In genomic region chr6:129233366-129233954, GRCm38 (mm10) we compare ENCODE assay signal across 14 mouse cellular contexts. TPM values are rescaled to one million over a fixed set of nuclear protein-coding genes. Genes with fewer than 3 reads are reported as not detected.
A peak's percentile ranks its signal among the peaks of the same experiment; 100 is the strongest.
DNase-seq lines count a peak whose midpoint lies in the region; ATAC-seq and TF ChIP-seq lines count a peak whose summit lies in the region.
"Had no signal": no experiment of that assay in that cellular context is flagged by ENCODE, and none has a peak within 500 bp of the region (broad histone marks: within the 10 kb centered on the region; RNA-seq: fewer than 3 reads in every experiment).

No protein-coding gene starts in this region.

- H3K4me2 ChIP-seq in liver, embryonic 13.5 days = no peak overlapping the region
- H3K4me2 ChIP-seq in midbrain, embryonic 11.5 days = no peak overlapping the region
- no peak overlapping the region for H3K4me2 ChIP-seq in midbrain, embryonic 15.5 days
- H3K4me2 ChIP-seq: hindbrain, embryonic 15.5 days had no signal

- H3K27ac ChIP-seq in layer of hippocampus, adult 2 months = peak overlapping the region; percentile 64; the same call in 1 of the 2 replicates
- peak overlapping the region; percentile 85 for H3K27ac ChIP-seq in liver, embryonic 13.5 days
- no peak overlapping the region for H3K27ac ChIP-seq in midbrain, embryonic 11.5 days (ENCODE audit: low read depth, low read length)
- no peak overlapping the region for H3K27ac ChIP-seq in midbrain, embryonic 15.5 days
- H3K27ac ChIP-seq: hindbrain, embryonic 15.5 days had no signal

- H3K27me3 ChIP-seq in liver, embryonic 13.5 days = no peaks in the 10 kb centered on the region
- no peaks in the 10 kb centered on the region for H3K27me3 ChIP-seq in midbrain, embryonic 11.5 days (ENCODE audit: control insufficient read depth, insufficient read depth, low read length)
- H3K27me3 ChIP-seq in midbrain, embryonic 15.5 days (replicated peaks) = no peaks in the 10 kb centered on the region
- H3K27me3 ChIP-seq: hindbrain, embryonic 15.5 days; Patski had no signal

- 60% methylated on average over 6 of the region's 6 CpGs for WGBS in liver, embryonic 13.5 days (ENCODE audit: insufficient replicate concordance)
- WGBS in midbrain, embryonic 11.5 days = 87% methylated on average over 6 of the region's 6 CpGs
- 87% methylated on average over 6 of the region's 6 CpGs for WGBS in midbrain, embryonic 15.5 days

- no peak overlapping the region for H3K9ac ChIP-seq in liver, embryonic 13.5 days
- no peak overlapping the region for H3K9ac ChIP-seq in midbrain, embryonic 11.5 days (ENCODE audit: low read length)
- H3K9ac ChIP-seq in midbrain, embryonic 15.5 days = no peak overlapping the region
- H3K9ac ChIP-seq: hindbrain, embryonic 15.5 days had no signal

- peaks cover 88% of the 10 kb centered on the region for H3K4me1 ChIP-seq in liver, embryonic 13.5 days (replicated peaks)
- peaks cover 2% of the 10 kb centered on the region; the same call in 1 of the 2 replicates for H3K4me1 ChIP-seq in midbrain, embryonic 11.5 days (ENCODE audit: control insufficient read depth, insufficient read depth, low read length)
- H3K4me1 ChIP-seq in midbrain, embryonic 15.5 days = peaks cover 4% of the 10 kb centered on the region

- no peak for DNase-seq in layer of hippocampus, adult 2 months (ENCODE audit: low spot score in 2 of 2)
- DNase-seq in layer of hippocampus, adult 8-10 months (ENCODE audit: low spot score in 2 of 2) = no peak
- DNase-seq in 416B (ENCODE audit: low read depth) = peak; percentile 48
- DNase-seq in CD4-positive helper T cell, adult 2 months (ENCODE audit: low read depth, low spot score) = peak; percentile 48
- no peak for DNase-seq in liver, embryonic 13.5 days
- no peak for DNase-seq in embryo, embryonic 10.5 days (ENCODE audit: low spot score)
- DNase-seq in midbrain, embryonic 11.5 days (ENCODE audit: low spot score, missing footprints) = no peak
- DNase-seq: cerebellum, postnatal 14 days; right cerebral cortex, postnatal 25 days had no signal

- no peaks in the 10 kb centered on the region for H3K36me3 ChIP-seq in liver, embryonic 13.5 days
- H3K36me3 ChIP-seq in midbrain, embryonic 11.5 days (ENCODE audit: control insufficient read depth, insufficient read depth, low read length) = no peaks in the 10 kb centered on the region
- H3K36me3 ChIP-seq in midbrain, embryonic 15.5 days (replicated peaks) = no peaks in the 10 kb centered on the region
- H3K36me3 ChIP-seq: hindbrain, embryonic 15.5 days had no signal

- no peak for ATAC-seq in liver, embryonic 13.5 days (ENCODE audit: low read depth)
- no peak for ATAC-seq in midbrain, embryonic 11.5 days (ENCODE audit: low FRiP score)
- no peak for ATAC-seq in midbrain, embryonic 15.5 days (replicated peaks)
- ATAC-seq: Patski had no signal

- H3K9me3 ChIP-seq in liver, embryonic 13.5 days (replicated peaks) = no peaks in the 10 kb centered on the region
- H3K9me3 ChIP-seq in midbrain, embryonic 11.5 days (ENCODE audit: control insufficient read depth, low read length) = no peaks in the 10 kb centered on the region
- H3K9me3 ChIP-seq in midbrain, embryonic 15.5 days = no peaks in the 10 kb centered on the region
- H3K9me3 ChIP-seq: hindbrain, embryonic 15.5 days had no signal

- TF ChIP-seq CTCF in layer of hippocampus, adult 2 months (conservative IDR thresholded peaks at IDR 0.05) = no peak

- H3K4me3 ChIP-seq in layer of hippocampus, adult 2 months = no peak overlapping the region
- H3K4me3 ChIP-seq in liver, embryonic 13.5 days (replicated peaks) = no peak overlapping the region
- H3K4me3 ChIP-seq in midbrain, embryonic 11.5 days (ENCODE audit: low read depth, low read length) = no peak overlapping the region
- H3K4me3 ChIP-seq in midbrain, embryonic 15.5 days = no peak overlapping the region
- H3K4me3 ChIP-seq: hindbrain, embryonic 15.5 days had no signal

RNA-seq across cellular contexts. Expression of gene Cd69, which starts 41.8 kb away (rescaled TPM):
- not detected for total RNA-seq in layer of hippocampus, adult 2 months (2021)
- total RNA-seq in layer of hippocampus, adult 8-10 months (2022) = not detected
- 0.91 and 1.2 TPM in 2 replicates for polyA plus RNA-seq in liver, embryonic 13.5 days (2015; fragmentation: Nextera tagmentation; extraction: Ambion mirVana)
- 0.10 TPM in 1 of 2 replicates, not detected in the other for polyA plus RNA-seq in midbrain, embryonic 11.5 days (2014; fragmentation: Nextera tagmentation; extraction: Ambion mirVana)
- polyA plus RNA-seq in midbrain, embryonic 15.5 days (2015; fragmentation: Nextera tagmentation; extraction: Ambion mirVana) = not detected in 2 replicates
- total RNA-seq: layer of hippocampus, postnatal 14 days had no signal
- polyA plus RNA-seq: hindbrain, embryonic 15.5 days; neural tube, embryonic 11.5 days; Patski had no signal

RNA-seq across cellular contexts. Expression of gene Clec2d, which starts 53.0 kb away (rescaled TPM):
- 1 to 10 TPM; 7.3 to 7.4 TPM for total RNA-seq in layer of hippocampus, adult 2 months (2021)
- total RNA-seq in layer of hippocampus, adult 8-10 months (2022) = 1 to 10 TPM; 6.9 to 9.8 (median 8.9) TPM
- polyA plus RNA-seq in liver, embryonic 13.5 days (2015; fragmentation: Nextera tagmentation; extraction: Ambion mirVana) = 0.13 and 0.15 TPM in 2 replicates
- not detected in 2 replicates for polyA plus RNA-seq in midbrain, embryonic 11.5 days (2014; fragmentation: Nextera tagmentation; extraction: Ambion mirVana)
- polyA plus RNA-seq in midbrain, embryonic 15.5 days (2015; fragmentation: Nextera tagmentation; extraction: Ambion mirVana) = not detected in 2 replicates
- polyA plus RNA-seq: neural tube, embryonic 11.5 days had no signal

Comparison
In these comparisons a context has a peak if more than half of its experiments do, and no peak if none do; other contexts are left out.
1. DNase-seq: peak in 416B (single experiment) and CD4-positive helper T cell, adult 2 months (single experiment); none in layer of hippocampus, adult 2 months (0 of 2), layer of hippocampus, adult 8-10 months (0 of 2), liver, embryonic 13.5 days (single experiment), embryo, embryonic 10.5 days (single experiment) and midbrain, embryonic 11.5 days (single experiment).
2. H3K27ac ChIP-seq: peak in layer of hippocampus, adult 2 months (single experiment) and liver, embryonic 13.5 days (single experiment); none in midbrain, embryonic 11.5 days (single experiment) and midbrain, embryonic 15.5 days (single experiment).